In the genomic region with DNA sequence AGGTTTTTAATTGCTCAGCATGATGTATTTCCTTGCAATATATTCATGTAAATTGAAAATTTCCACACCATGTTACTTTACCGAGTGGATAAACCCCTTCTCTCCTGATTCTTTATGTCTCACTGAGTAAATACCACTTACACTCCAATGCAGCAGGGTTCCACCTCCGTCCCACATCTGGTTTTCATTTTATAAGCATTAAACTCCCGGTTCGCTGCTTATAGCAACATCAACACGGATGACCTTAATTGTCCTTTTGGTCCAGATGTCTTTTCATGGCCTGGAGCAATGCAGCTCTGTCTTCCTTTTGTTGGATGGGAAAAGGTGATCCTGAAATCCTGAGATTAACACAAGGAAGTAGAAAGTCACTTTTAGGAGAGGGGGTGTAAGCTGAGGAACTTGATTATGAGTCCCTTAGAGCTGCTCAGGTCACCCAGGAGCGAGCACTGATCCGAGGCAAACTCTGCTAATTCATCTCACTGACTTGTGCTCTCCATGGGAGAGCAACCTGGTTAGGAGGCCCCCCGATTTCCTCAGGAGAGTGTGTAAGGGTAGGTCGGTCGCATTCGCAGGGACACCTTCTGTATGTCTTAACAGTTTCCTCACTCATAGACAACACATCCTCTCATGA, we compare ENCODE assay signal across 27 mouse cellular contexts. TPM values are rescaled to one million over a fixed set of nuclear protein-coding genes. Genes with fewer than 3 reads are reported as not detected.
DNase-seq lines count a peak whose midpoint lies in the region; ATAC-seq and TF ChIP-seq lines count a peak whose summit lies in the region.
"Had no signal": no experiment of that assay in that cellular context is flagged by ENCODE, and none has a peak within 500 bp of the region (broad histone marks: within the 10 kb centered on the region; RNA-seq: fewer than 3 reads in every experiment).

No protein-coding gene starts in this region.

- H3K4me2 ChIP-seq in limb, embryonic 14.5 days (replicated peaks; ENCODE audit: low read depth, low read length, severe bottlenecking), result no peak overlapping the region; the same call in 1 of the 2 replicates
- H3K4me2 ChIP-seq: embryonic facial prominence, embryonic 15.5 days; heart, embryonic 12.5 days; limb, embryonic 15.5 days; lung, embryonic 15.5 days; midbrain, embryonic 15.5 days; stomach, embryonic 15.5 days had no signal

- H3K27me3 ChIP-seq in limb, embryonic 14.5 days (ENCODE audit: control insufficient read depth, insufficient read depth, low read length), result no peaks in the 10 kb centered on the region
- H3K27me3 ChIP-seq: embryonic facial prominence, embryonic 15.5 days; heart, embryonic 12.5 days; limb, embryonic 15.5 days; lung, embryonic 15.5 days; megakaryocyte, embryonic 14.5 days; midbrain, embryonic 15.5 days; stomach, embryonic 15.5 days had no signal

- no peak overlapping the region for H3K27ac ChIP-seq in limb, embryonic 14.5 days (replicated peaks; ENCODE audit: low read depth, low read length)
- H3K27ac ChIP-seq: embryonic facial prominence, embryonic 15.5 days; hindbrain, embryonic 10.5 days; hindbrain, postnatal 0 days; limb, embryonic 15.5 days; liver, embryonic 14.5 days; lung, embryonic 15.5 days; midbrain, embryonic 15.5 days; stomach, embryonic 15.5 days had no signal

- H3K4me3 ChIP-seq in limb, embryonic 14.5 days (replicated peaks; ENCODE audit: low read length), result no peak overlapping the region
- H3K4me3 ChIP-seq: embryonic facial prominence, embryonic 15.5 days; heart, embryonic 12.5 days; hindbrain, embryonic 10.5 days; limb, embryonic 15.5 days; lung, embryonic 15.5 days; megakaryocyte, embryonic 14.5 days; midbrain, embryonic 15.5 days; stomach, embryonic 15.5 days had no signal

- ATAC-seq in limb, embryonic 14.5 days (ENCODE audit: low FRiP score, low read depth), result peak; percentile 79
- ATAC-seq: forebrain, embryonic 16.5 days; hindbrain, postnatal 0 days; intestine, postnatal 0 days; midbrain, embryonic 15.5 days had no signal

- no peaks in the 10 kb centered on the region for H3K36me3 ChIP-seq in limb, embryonic 14.5 days (ENCODE audit: control insufficient read depth, insufficient read depth, low read length)
- H3K36me3 ChIP-seq: embryonic facial prominence, embryonic 15.5 days; heart, embryonic 12.5 days; hindbrain, embryonic 10.5 days; limb, embryonic 15.5 days; lung, embryonic 15.5 days; midbrain, embryonic 15.5 days; stomach, embryonic 15.5 days had no signal

- peaks cover 8% of the 10 kb centered on the region for H3K4me1 ChIP-seq in limb, embryonic 14.5 days (ENCODE audit: control insufficient read depth, insufficient read depth, low read length)
- H3K4me1 ChIP-seq: heart, embryonic 12.5 days; megakaryocyte, embryonic 14.5 days; midbrain, embryonic 15.5 days; stomach, embryonic 15.5 days had no signal

- DNase-seq in embryo, embryonic 10 days (ENCODE audit: low spot score), result peak; percentile 63
- DNase-seq in embryo, embryonic 9.5 days (ENCODE audit: extremely low spot score), result peak; percentile 46
- DNase-seq in forelimb bud, embryonic 11.5 days (ENCODE audit: low read depth, low spot score), result peak; percentile 76
- DNase-seq in limb, embryonic 14.5 days (ENCODE audit: low spot score), result peak; percentile 61
- DNase-seq in thymus, postnatal 0 days (ENCODE audit: low spot score), result no peak
- no peak for DNase-seq in cerebellum, postnatal 14 days
- DNase-seq in MN1 (ENCODE audit: low spot score), result no peak
- DNase-seq: adrenal gland, postnatal 36 days; cerebellum, postnatal 10 days; gastrocnemius, postnatal 25 days; heart, adult 18-20 months; heart, postnatal 10 days; kidney, postnatal 25 days; lung, postnatal 36 days; thymus, postnatal 36 days had no signal

- no peaks in the 10 kb centered on the region for H3K9me3 ChIP-seq in limb, embryonic 14.5 days (ENCODE audit: control insufficient read depth, low read length)
- H3K9me3 ChIP-seq: embryonic facial prominence, embryonic 15.5 days; heart, embryonic 12.5 days; hindbrain, embryonic 10.5 days; limb, embryonic 15.5 days; lung, embryonic 15.5 days; megakaryocyte, embryonic 14.5 days; midbrain, embryonic 15.5 days; stomach, embryonic 15.5 days had no signal

- TF ChIP-seq POLR2A in limb, embryonic 14.5 days (IDR thresholded peaks at IDR 0.05; ENCODE audit: borderline replicate concordance, extremely low read depth, insufficient read depth, insufficient read length), result no peak

- H3K9ac ChIP-seq in limb, embryonic 14.5 days (ENCODE audit: low read depth, low read length, severe bottlenecking), result no peak overlapping the region
- H3K9ac ChIP-seq: embryonic facial prominence, embryonic 15.5 days; heart, embryonic 12.5 days; limb, embryonic 15.5 days; liver, embryonic 14.5 days; lung, embryonic 15.5 days; midbrain, embryonic 15.5 days; stomach, embryonic 15.5 days had no signal

- 9% methylated on average over 11 of the region's 11 CpGs for WGBS in limb, embryonic 14.5 days

RNA-seq across cellular contexts. Expression of a gene that starts 8.1 kb away (rescaled TPM):
- 2.7 and 2.9 TPM in 2 replicates for polyA plus RNA-seq in limb, embryonic 14.5 days (2012; rRNA removed)
- polyA plus RNA-seq in limb, embryonic 14.5 days (2014; fragmentation: Nextera tagmentation; extraction: Ambion mirVana), result 5.7 and 7.8 TPM in 2 replicates
- polyA plus RNA-seq in thymus, postnatal 0 days (2015; fragmentation: Nextera tagmentation; extraction: Ambion mirVana), result 13.6 and 16.0 TPM in 2 replicates

RNA-seq across cellular contexts. Expression of a gene that starts 58.8 kb away (rescaled TPM):
- 1.5 and 1.6 TPM in 2 replicates for polyA plus RNA-seq in limb, embryonic 14.5 days (2012; rRNA removed)
- polyA plus RNA-seq in limb, embryonic 14.5 days (2014; fragmentation: Nextera tagmentation; extraction: Ambion mirVana), result 1.5 and 2.0 TPM in 2 replicates
- polyA plus RNA-seq in thymus, postnatal 0 days (2015; fragmentation: Nextera tagmentation; extraction: Ambion mirVana), result 0.90 and 1.0 TPM in 2 replicates

Comparison
In these comparisons a context has a peak if more than half of its experiments do, and no peak if none do; other contexts are left out.
1. DNase-seq: peak in embryo, embryonic 10 days (single experiment), embryo, embryonic 9.5 days (single experiment), forelimb bud, embryonic 11.5 days (single experiment) and limb, embryonic 14.5 days (single experiment); none in thymus, postnatal 0 days (single experiment), cerebellum, postnatal 14 days (0 of 2) and MN1 (single experiment).